Mouse (Mus musculus): ENCODE data around the gene Abhd18. TPM values are rescaled to one million over a fixed set of nuclear protein-coding genes. Genes with fewer than 3 reads are reported as not detected.
A peak's percentile ranks its signal among the peaks of the same experiment; 100 is the strongest.
"Not testable (repeated sequence)": the region's sequence is repeated elsewhere in the genome, so short reads cannot be mapped to it uniquely, and the experiment has no call there.

Abhd18 gene
- polyA plus RNA-seq, 1 experiment = 2.8 TPM

GRCm38 (mm10) chr3:40893816-40894258, 47.1 kb downstream of the Abhd18 start:
- TF ChIP-seq EP300 (IDR thresholded peaks at IDR 0.05; ENCODE audit: insufficient read depth, low read depth, low read length) (peak; percentile 15; the same call in 1 of the 2 replicates), CTCF (IDR thresholded peaks at IDR 0.05; ENCODE audit: low read depth, low read length) (peak; percentile 47)
- H3K27me3 ChIP-seq (ENCODE audit: control insufficient read depth, insufficient read depth, low read length, poor library complexity, severe bottlenecking); H3K9me3 ChIP-seq (replicated peaks; ENCODE audit: control insufficient read depth, insufficient read depth, low read length, poor library complexity, severe bottlenecking); H3K36me3 ChIP-seq (ENCODE audit: control insufficient read depth, insufficient read depth, low read length, poor library complexity, severe bottlenecking); H3K4me1 ChIP-seq (ENCODE audit: control insufficient read depth, insufficient read depth, low read length): not testable (repeated sequence)
- Histone ChIP-seq H3K9ac (ENCODE audit: low read depth, poor library complexity, severe bottlenecking) (peak overlapping the region; percentile 31), H3K27ac (ENCODE audit: insufficient read depth, low read length) (peak overlapping the region; percentile 47), H3K4me3 (ENCODE audit: low read depth, low read length) (peak overlapping the region; percentile 75)

GRCm38 (mm10) chr3:40894336-40894735, 47.6 kb downstream of the Abhd18 start:
- not testable (repeated sequence) for H3K36me3 ChIP-seq (ENCODE audit: control insufficient read depth, insufficient read depth, low read length, poor library complexity, severe bottlenecking); H3K27me3 ChIP-seq (ENCODE audit: control insufficient read depth, insufficient read depth, low read length, poor library complexity, severe bottlenecking); H3K4me1 ChIP-seq (ENCODE audit: control insufficient read depth, insufficient read depth, low read length); H3K27ac ChIP-seq (ENCODE audit: insufficient read depth, low read length); H3K9me3 ChIP-seq (replicated peaks; ENCODE audit: control insufficient read depth, insufficient read depth, low read length, poor library complexity, severe bottlenecking)
- Histone ChIP-seq H3K4me3 (ENCODE audit: low read depth, low read length) (peak overlapping the region; percentile 54), H3K9ac (ENCODE audit: low read depth, poor library complexity, severe bottlenecking) (peak overlapping the region; percentile 33; the same call in 1 of the 2 replicates)

GRCm38 (mm10) chr3:40902443-40902842, 55.7 kb downstream of the Abhd18 start, which contains the start of gene 1700034I23Rik:
Gene 1700034I23Rik, minus strand, starts transcription at chr3:40902543.
- not testable (repeated sequence) for H3K9ac ChIP-seq (ENCODE audit: low read depth, poor library complexity, severe bottlenecking); H3K27me3 ChIP-seq (ENCODE audit: control insufficient read depth, insufficient read depth, low read length, poor library complexity, severe bottlenecking); H3K4me1 ChIP-seq (ENCODE audit: control insufficient read depth, insufficient read depth, low read length); H3K9me3 ChIP-seq (replicated peaks; ENCODE audit: control insufficient read depth, insufficient read depth, low read length, poor library complexity, severe bottlenecking); H3K4me3 ChIP-seq (ENCODE audit: low read depth, low read length); H3K27ac ChIP-seq (ENCODE audit: insufficient read depth, low read length); H3K36me3 ChIP-seq (ENCODE audit: control insufficient read depth, insufficient read depth, low read length, poor library complexity, severe bottlenecking)

GRCm38 (mm10) chr3:40938189-40938588, 91.4 kb downstream of the Abhd18 start:
- Histone ChIP-seq H3K9me3 (replicated peaks; ENCODE audit: control insufficient read depth, insufficient read depth, low read length, poor library complexity, severe bottlenecking) (no peaks in the 10 kb centered on the region), H3K9ac (ENCODE audit: low read depth, poor library complexity, severe bottlenecking) (no peak overlapping the region), H3K4me3 (ENCODE audit: low read depth, low read length) (no peak overlapping the region), H3K27me3 (ENCODE audit: control insufficient read depth, insufficient read depth, low read length, poor library complexity, severe bottlenecking) (no peaks in the 10 kb centered on the region), H3K4me1 (ENCODE audit: control insufficient read depth, insufficient read depth, low read length) (no peaks in the 10 kb centered on the region), H3K36me3 (ENCODE audit: control insufficient read depth, insufficient read depth, low read length, poor library complexity, severe bottlenecking) (no peaks in the 10 kb centered on the region), H3K27ac (ENCODE audit: insufficient read depth, low read length) (no peak overlapping the region)
- no peak for TF ChIP-seq POLR2A (IDR thresholded peaks at IDR 0.05; ENCODE audit: insufficient read depth, low read length)
- no peak for TF ChIP-seq EP300 (IDR thresholded peaks at IDR 0.05; ENCODE audit: insufficient read depth, low read depth, low read length)
- no peak for TF ChIP-seq CTCF (IDR thresholded peaks at IDR 0.05; ENCODE audit: low read depth, low read length)

- Histone ChIP-seq H3K36me3 (ENCODE audit: control insufficient read depth, insufficient read depth, low read length, poor library complexity, severe bottlenecking) (no peaks in the 10 kb centered on the region), H3K4me3 (ENCODE audit: low read depth, low read length) (no peak overlapping the region), H3K27me3 (ENCODE audit: control insufficient read depth, insufficient read depth, low read length, poor library complexity, severe bottlenecking) (no peaks in the 10 kb centered on the region), H3K4me1 (ENCODE audit: control insufficient read depth, insufficient read depth, low read length) (no peaks in the 10 kb centered on the region), H3K9me3 (replicated peaks; ENCODE audit: control insufficient read depth, insufficient read depth, low read length, poor library complexity, severe bottlenecking) (no peaks in the 10 kb centered on the region), H3K27ac (ENCODE audit: insufficient read depth, low read length) (no peak overlapping the region), H3K9ac (ENCODE audit: low read depth, poor library complexity, severe bottlenecking) (no peak overlapping the region)
- TF ChIP-seq POLR2A (IDR thresholded peaks at IDR 0.05; ENCODE audit: insufficient read depth, low read length) (no peak), CTCF (IDR thresholded peaks at IDR 0.05; ENCODE audit: low read depth, low read length) (no peak), EP300 (IDR thresholded peaks at IDR 0.05; ENCODE audit: insufficient read depth, low read depth, low read length) (no peak)
Measured at GRCm38 (mm10) chr3:40938592-40938991, 91.8 kb downstream of the Abhd18 start.

GRCm38 (mm10) chr3:40939019-40939418, 92.2 kb downstream of the Abhd18 start:
- TF ChIP-seq POLR2A (IDR thresholded peaks at IDR 0.05; ENCODE audit: insufficient read depth, low read length) (no peak), EP300 (IDR thresholded peaks at IDR 0.05; ENCODE audit: insufficient read depth, low read depth, low read length) (no peak), CTCF (IDR thresholded peaks at IDR 0.05; ENCODE audit: low read depth, low read length) (no peak)
- no peaks in the 10 kb centered on the region for H3K36me3 ChIP-seq (ENCODE audit: control insufficient read depth, insufficient read depth, low read length, poor library complexity, severe bottlenecking)

More at GRCm38 (mm10) chr3:40939019-40939418, 92.2 kb downstream of the Abhd18 start:
- H3K4me3 ChIP-seq (ENCODE audit: low read depth, low read length) = no peak overlapping the region
- no peaks in the 10 kb centered on the region for H3K27me3 ChIP-seq (ENCODE audit: control insufficient read depth, insufficient read depth, low read length, poor library complexity, severe bottlenecking)
- no peaks in the 10 kb centered on the region for H3K9me3 ChIP-seq (replicated peaks; ENCODE audit: control insufficient read depth, insufficient read depth, low read length, poor library complexity, severe bottlenecking)
- H3K9ac ChIP-seq (ENCODE audit: low read depth, poor library complexity, severe bottlenecking) = no peak overlapping the region
- H3K27ac ChIP-seq (ENCODE audit: insufficient read depth, low read length) = no peak overlapping the region
- no peaks in the 10 kb centered on the region for H3K4me1 ChIP-seq (ENCODE audit: control insufficient read depth, insufficient read depth, low read length)

Data from ES-Bruce4 (cell line).